Mouse (Mus musculus) gastrocnemius, adult 2 months (tissue): Measurements from ENCODE around the gene Ear2. TPM values are rescaled to one million over a fixed set of nuclear protein-coding genes. Genes with fewer than 3 reads are reported as not detected.
"Not testable (repeated sequence)": the region's sequence is repeated elsewhere in the genome, so short reads cannot be mapped to it uniquely, and the experiment has no call there.

Experiments used
- DNase-seq: peaks from one replicate; pipeline ENCODE4 v3.0.0; 2022
- H3K27ac ChIP-seq: fragments of 200-600 bp; 2 replicates; pipeline ENCODE4 v1.8.1; 2022; ENCODE audit warnings: mild to moderate bottlenecking
- H3K4me3 ChIP-seq: fragments of 200-600 bp; 2 replicates; pipeline ENCODE4 v1.8.1; 2022; ENCODE audit warnings: mild to moderate bottlenecking, moderate library complexity
- CTCF ChIP-seq: fragments of 200-600 bp; IDR thresholded peaks from 2 replicates; pipeline ENCODE4 v1.8.1; 2022; ENCODE audit warnings: antibody characterized with exemption, mild to moderate bottlenecking, moderate library complexity
- intact Hi-C: fragments of 180-260 bp; cut with DNase I; formaldehyde crosslinking; loops from one replicate; pipeline ENCODE4 v1.15.1; 2025
- long read RNA-seq, 2 experiments: library from polyadenylated mRNA; stranded (forward); transcript quantifications; one replicate each; pipeline ENCODE4 v2.0.0; 2021
- total RNA-seq, 2 experiments: library from RNA; stranded (reverse); gene quantifications; 2 replicates each; pipeline ENCODE4 v1.2.3; 2021

Ear2 gene
- 1 to 10 TPM in 1 of 2 experiments, not detected in 1; 1.0 TPM for total RNA-seq
- long read RNA-seq, experiment 1, result 0 reads
- long read RNA-seq, experiment 2, result 0 reads

GRCm38 (mm10) chr14:44102354-44102753 lies at the start of gene Ear2:
Ear2 (plus strand) TSS chr14:44102654.
- intact Hi-C loops, H3K27ac ChIP-seq, H3K4me3 ChIP-seq, DNase-seq: not testable (repeated sequence)

GRCm38 (mm10) chr14:44067879-44068278 lies 34.6 kb upstream of the Ear2 start:
- H3K4me3 ChIP-seq, DNase-seq, H3K27ac ChIP-seq, intact Hi-C loops: not testable (repeated sequence)

DNA sequence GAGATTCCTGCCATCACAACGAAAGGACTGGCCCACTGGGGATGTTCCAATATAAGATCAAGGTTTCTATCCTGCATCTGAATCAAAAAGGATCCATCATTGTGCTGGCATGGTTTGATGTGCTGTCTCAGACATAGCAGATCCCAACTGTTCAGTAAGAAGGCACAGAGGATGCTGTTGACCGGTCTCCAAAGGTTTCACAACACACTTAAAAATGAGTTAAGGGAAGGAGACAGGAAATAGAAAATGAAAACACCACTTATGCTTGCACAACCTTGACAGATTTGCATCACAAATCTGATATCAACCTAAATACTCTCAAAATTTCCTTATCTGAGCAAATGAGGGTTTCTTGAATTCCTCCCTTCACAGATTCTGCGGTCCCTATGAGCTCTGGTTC lies 31.9 kb upstream of the Ear2 start:
- H3K4me3 ChIP-seq, intact Hi-C loops, DNase-seq, H3K27ac ChIP-seq: not testable (repeated sequence)

GRCm38 (mm10) chr14:44077785-44078341 lies 24.6 kb upstream of the Ear2 start:
- H3K4me3 ChIP-seq, H3K27ac ChIP-seq, intact Hi-C loops: not testable (repeated sequence)
- DNase-seq, result peak; percentile 19

DNA sequence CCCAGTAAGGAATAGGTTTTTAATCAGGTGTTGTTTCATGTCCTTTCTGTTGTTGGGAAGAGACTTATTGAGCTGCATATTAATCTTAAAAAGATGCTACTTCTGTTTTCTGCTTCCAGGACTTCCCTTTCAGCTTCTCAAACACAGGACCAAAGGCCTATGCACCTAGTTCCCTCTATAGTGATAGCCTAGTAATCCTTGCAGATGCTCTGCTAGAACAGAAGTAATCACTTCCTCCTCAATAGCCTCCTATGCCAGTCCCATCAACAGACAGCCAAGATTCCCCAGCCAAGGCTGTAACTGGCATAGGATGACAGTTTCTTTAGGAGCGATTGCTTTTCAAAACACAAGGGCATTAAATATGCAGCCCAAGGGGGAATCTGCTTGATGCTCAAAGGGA lies 15.9 kb upstream of the Ear2 start:
- H3K27ac ChIP-seq, DNase-seq, H3K4me3 ChIP-seq, intact Hi-C loops: not testable (repeated sequence)

GRCm38 (mm10) chr14:44087535-44087934 lies 14.9 kb upstream of the Ear2 start:
- H3K27ac ChIP-seq, H3K4me3 ChIP-seq, DNase-seq, intact Hi-C loops: not testable (repeated sequence)

GRCm38 (mm10) chr14:44091524-44091923 lies 10.9 kb upstream of the Ear2 start:
- DNase-seq, H3K27ac ChIP-seq, intact Hi-C loops, H3K4me3 ChIP-seq: not testable (repeated sequence)

- H3K4me3 ChIP-seq, H3K27ac ChIP-seq, intact Hi-C loops, DNase-seq: not testable (repeated sequence)
Measured at GRCm38 (mm10) chr14:44094445-44094844, 8.0 kb upstream of the Ear2 start.

DNA sequence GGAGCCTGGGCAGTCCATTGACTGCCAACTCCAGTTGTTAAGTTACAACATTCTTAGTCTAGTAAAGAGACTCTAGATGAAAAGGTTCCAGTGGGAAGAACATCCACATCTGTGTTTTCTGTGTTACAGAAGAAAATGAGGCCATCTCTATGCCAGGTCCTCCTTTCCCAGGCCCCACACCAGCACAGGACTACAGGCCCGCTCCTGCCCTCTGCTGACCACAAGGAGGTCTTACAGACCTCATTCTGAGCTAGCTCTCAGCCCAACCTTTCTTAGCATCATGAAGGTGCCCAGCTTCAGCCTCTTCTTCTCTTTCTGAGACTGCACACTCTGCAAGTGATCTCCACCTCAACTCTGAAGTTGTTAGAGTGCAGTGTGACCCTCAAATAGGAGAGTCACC lies 2.4 kb upstream of the Ear2 start:
- H3K4me3 ChIP-seq, intact Hi-C loops, H3K27ac ChIP-seq, DNase-seq: not testable (repeated sequence)

DNA sequence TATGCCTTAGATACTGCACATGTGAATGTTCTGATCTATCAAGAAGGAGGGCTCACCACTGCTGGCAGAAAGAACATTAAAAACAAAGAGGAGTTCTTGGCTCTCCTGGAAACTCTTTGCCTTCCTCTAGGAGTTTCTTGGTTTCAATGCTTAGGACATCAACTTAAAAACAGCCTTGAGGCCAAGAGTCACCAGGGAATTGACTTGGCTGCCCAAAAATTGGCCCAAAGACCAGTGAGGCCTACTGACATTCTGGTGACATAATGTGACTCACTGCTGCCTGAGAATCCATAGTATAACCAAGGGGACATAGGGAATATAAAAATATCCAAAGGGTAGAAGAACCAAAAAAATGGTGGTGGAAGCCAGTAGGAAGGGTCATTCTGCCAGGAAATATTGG lies 8.5 kb downstream of the Ear2 start:
- TF ChIP-seq CTCF, result no peak
- H3K27ac ChIP-seq, result no peak overlapping the region
- no peak for DNase-seq
- H3K4me3 ChIP-seq, result no peak overlapping the region
- intact Hi-C loops, result no loop called here

- H3K4me3 ChIP-seq, intact Hi-C loops, H3K27ac ChIP-seq, DNase-seq: not testable (repeated sequence)
Measured at GRCm38 (mm10) chr14:44123551-44123950, 21.1 kb downstream of the Ear2 start, which contains the start of gene Gm3327. Gm3327 (plus strand) TSS chr14:44123851.

Other genes with a start within 250 kb of the Ear2 start
- gene Ear1, start 227.1 kb upstream of the Ear2 start, total RNA-seq, result not detected
- not detected for gene Ear10, start 179.1 kb upstream of the Ear2 start, total RNA-seq
- gene Gm8113, start 177.3 kb upstream of the Ear2 start, total RNA-seq, result under 1 TPM in 1 of 2 experiments, not detected in 1; 0.18 TPM
- gene Ang5, start 145.6 kb upstream of the Ear2 start, total RNA-seq, result not detected
- not detected for gene Ang6, start 100.4 kb upstream of the Ear2 start, total RNA-seq
- not detected for gene Gm3327, start 21.2 kb downstream of the Ear2 start, total RNA-seq
- gene Gm8212, start 95.0 kb downstream of the Ear2 start, total RNA-seq, result not detected
- not detected for gene 4930503E14Rik, start 110.6 kb downstream of the Ear2 start, total RNA-seq
- not detected for gene Gm8220, start 182.9 kb downstream of the Ear2 start, total RNA-seq
- gene Gm5930, start 235.9 kb downstream of the Ear2 start, total RNA-seq, result not detected